Mouse (Mus musculus) heart, embryonic 14.5 days (tissue): Measurements from ENCODE around the gene Ccdc182. TPM values are rescaled to one million over a fixed set of nuclear protein-coding genes. Genes with fewer than 3 reads are reported as not detected.

ENCODE experiments used
- ATAC-seq: fragments of 200-750 bp; cut with Nextera tagmentation; 2 replicates; pipeline ENCODE4 v1.8.0; 2017; ENCODE audit warnings: low read depth, moderate TSS enrichment; ENCODE audit not compliant: insufficient number of reproducible peaks, insufficient read depth, low FRiP score
- H3K27ac ChIP-seq, 2 experiments: fragments of 200-500 bp in 1 of 2; fragments of 300-500 bp in 1 of 2; sonication (generic) in 1 of 2; replicated peaks in 1 of 2; 2 replicates each; pipeline ENCODE4 v1.5.1; 2012 to 2014; ENCODE audit warnings: low read depth in 2 of 2, low read length in 2 of 2, control low read depth in 1 of 2, mild to moderate bottlenecking in 1 of 2, mixed read lengths in 1 of 2; ENCODE audit not compliant: control insufficient read depth in 1 of 2, insufficient read depth in 1 of 2
- H3K27me3 ChIP-seq: fragments of 300-500 bp; sonication (generic); 2 replicates; pipeline ENCODE4 v1.6.1; 2014; ENCODE audit warnings: mild to moderate bottlenecking, low read length, control low read depth; ENCODE audit not compliant: control insufficient read depth, insufficient read depth
- H3K36me3 ChIP-seq: fragments of 300-500 bp; sonication (generic); 2 replicates; pipeline ENCODE4 v1.6.1; 2014; ENCODE audit warnings: mild to moderate bottlenecking, control low read depth, low read length, mixed read lengths; ENCODE audit not compliant: control insufficient read depth, insufficient read depth
- H3K4me1 ChIP-seq, 2 experiments: fragments of 200-500 bp in 1 of 2; fragments of 300-500 bp in 1 of 2; sonication (generic) in 1 of 2; 2 replicates each; pipeline ENCODE4 v1.6.1; 2012 to 2014; ENCODE audit warnings: low read length in 2 of 2, control low read depth in 1 of 2, mixed read lengths in 1 of 2; ENCODE audit not compliant: control insufficient read depth in 2 of 2, insufficient read depth in 2 of 2
- H3K4me2 ChIP-seq: fragments of 300-500 bp; sonication (generic); 2 replicates; pipeline ENCODE4 v1.6.1; 2014; ENCODE audit warnings: mild to moderate bottlenecking, low read length
- H3K4me3 ChIP-seq, 2 experiments: fragments of 200-500 bp in 1 of 2; fragments of 300-500 bp in 1 of 2; sonication (generic) in 1 of 2; 2 replicates each; pipeline ENCODE4 v1.5.1; 2012 to 2014; ENCODE audit warnings: low read length in 2 of 2, mild to moderate bottlenecking in 2 of 2, control low read depth in 1 of 2, low read depth in 1 of 2, moderate library complexity in 1 of 2; ENCODE audit not compliant: control insufficient read depth in 1 of 2, insufficient read depth in 1 of 2
- H3K9ac ChIP-seq: fragments of 300-500 bp; sonication (generic); 2 replicates; pipeline ENCODE4 v1.6.1; 2014; ENCODE audit warnings: mild to moderate bottlenecking, low read length
- H3K9me3 ChIP-seq: fragments of 300-500 bp; sonication (generic); 2 replicates; pipeline ENCODE4 v1.6.1; 2016; ENCODE audit warnings: low read length, control low read depth; ENCODE audit not compliant: control insufficient read depth
- WGBS: fragments of 180-500 bp; shearing (Covaris S2); extraction: QIAGEN DNeasy Blood & Tissue Kit; methylation state at CpG from one replicate; pipeline ENCODE4 v1.1.7; 2014; 5-methylcytosine and 5-hydroxymethylcytosine counted together
- polyA plus RNA-seq: library from polyadenylated mRNA; unstranded; fragments of >200 nt; fragmentation: Nextera tagmentation; extraction: Ambion mirVana; gene quantifications from 2 replicates; pipeline ENCODE4 v1.2.1, GENCODE M21; 2014

Ccdc182 gene
- polyA plus RNA-seq, 1 experiment from 2014 or later: not detected

- WGBS: 95% methylated on average over 2 of the region's 2 CpGs
- peaks cover 4 to 8% of the 10 kb centered on the region in 2 experiments; a peak in 3 of 4 replicates for H3K4me1 ChIP-seq
These were observed 11.3 kb upstream of the Ccdc182 start for GRCm38 (mm10) chr11:88282516-88282915.

GRCm38 (mm10) chr11:88286019-88286418 is 7.8 kb upstream of the Ccdc182 start:
- Histone ChIP-seq H3K4me2 (no peak overlapping the region), H3K9ac (no peak overlapping the region), H3K27ac (no peak overlapping the region), H3K4me1 (peaks cover 12 to 20% of the 10 kb centered on the region in 2 experiments), H3K36me3 (no peaks in the 10 kb centered on the region), H3K9me3 (no peaks in the 10 kb centered on the region), H3K4me3 (no peak overlapping the region), H3K27me3 (no peaks in the 10 kb centered on the region)
- ATAC-seq: no peak
- WGBS: 43% methylated on average over 8 of the region's 8 CpGs

More at GRCm38 (mm10) chr11:88282516-88282915, 11.3 kb upstream of the Ccdc182 start:
- H3K4me3 ChIP-seq: no peak overlapping the region
- no peak overlapping the region for H3K4me2 ChIP-seq
- H3K9me3 ChIP-seq: no peaks in the 10 kb centered on the region
- H3K9ac ChIP-seq: no peak overlapping the region
- no peaks in the 10 kb centered on the region for H3K36me3 ChIP-seq
- H3K27me3 ChIP-seq: no peaks in the 10 kb centered on the region
- no peak for ATAC-seq
- no peak overlapping the region for H3K27ac ChIP-seq

- Histone ChIP-seq H3K9me3 (no peaks in the 10 kb centered on the region), H3K4me1 (peaks cover 20 to 38% of the 10 kb centered on the region in 2 experiments), H3K9ac (no peak overlapping the region), H3K4me2 (no peak overlapping the region), H3K36me3 (no peaks in the 10 kb centered on the region), H3K27me3 (no peaks in the 10 kb centered on the region), H3K4me3 (no peak overlapping the region), H3K27ac (no peak overlapping the region)
- ATAC-seq: peak; percentile 32; the same call in 1 of the 2 replicates
- WGBS: 35% methylated on average over 11 of the region's 11 CpGs
These were observed 5.5 kb upstream of the Ccdc182 start for GRCm38 (mm10) chr11:88288400-88288799.

- Histone ChIP-seq H3K4me1 (peaks cover 20 to 38% of the 10 kb centered on the region in 2 experiments), H3K9ac (no peak overlapping the region), H3K36me3 (no peaks in the 10 kb centered on the region), H3K27ac (no peak overlapping the region), H3K27me3 (no peaks in the 10 kb centered on the region), H3K4me3 (no peak overlapping the region), H3K4me2 (no peak overlapping the region), H3K9me3 (no peaks in the 10 kb centered on the region)
- no peak for ATAC-seq
- WGBS: 44% methylated on average over 12 of the region's 12 CpGs
These were observed 5.0 kb upstream of the Ccdc182 start for GRCm38 (mm10) chr11:88288805-88289340.

GRCm38 (mm10) chr11:88291245-88291644 is 2.6 kb upstream of the Ccdc182 start:
- Histone ChIP-seq H3K9ac (no peak overlapping the region), H3K4me2 (no peak overlapping the region), H3K4me3 (no peak overlapping the region), H3K9me3 (no peaks in the 10 kb centered on the region), H3K36me3 (no peaks in the 10 kb centered on the region), H3K4me1 (peaks cover 16 to 40% of the 10 kb centered on the region in 2 experiments), H3K27ac (peak overlapping the region in 1 of 2 experiments; percentile 12; a peak in 2 of 4 replicates), H3K27me3 (no peaks in the 10 kb centered on the region)
- WGBS: 28% methylated on average over 4 of the region's 4 CpGs
- no peak for ATAC-seq

GRCm38 (mm10) chr11:88291688-88292087 is 2.2 kb upstream of the Ccdc182 start:
- Histone ChIP-seq H3K4me1 (peaks cover 16 to 38% of the 10 kb centered on the region in 2 experiments), H3K27me3 (no peaks in the 10 kb centered on the region)
- ATAC-seq: no peak

GRCm38 (mm10) chr11:88294394-88294710 is 494 bp downstream of the Ccdc182 start:
- no peak overlapping the region for H3K27ac ChIP-seq
- peaks cover 8 to 27% of the 10 kb centered on the region in 2 experiments for H3K4me1 ChIP-seq
- no peak for ATAC-seq
- H3K27me3 ChIP-seq: no peaks in the 10 kb centered on the region
- 28% methylated on average over 17 of the region's 17 CpGs for WGBS
- H3K4me2 ChIP-seq: peak overlapping the region; percentile 53
- H3K36me3 ChIP-seq: no peaks in the 10 kb centered on the region
- no peaks in the 10 kb centered on the region for H3K9me3 ChIP-seq
- peak overlapping the region in 1 of 2 experiments; percentile 0; a peak in 1 of 4 replicates for H3K4me3 ChIP-seq
- no peak overlapping the region; the same call in 1 of the 2 replicates for H3K9ac ChIP-seq

More at GRCm38 (mm10) chr11:88291688-88292087, 2.2 kb upstream of the Ccdc182 start:
- no peak overlapping the region; a peak in 2 of 4 replicates for H3K27ac ChIP-seq
- H3K36me3 ChIP-seq: no peaks in the 10 kb centered on the region
- WGBS: 29% methylated on average over 4 of the region's 4 CpGs
- no peak overlapping the region for H3K9ac ChIP-seq
- H3K4me3 ChIP-seq: no peak overlapping the region
- no peak overlapping the region for H3K4me2 ChIP-seq
- no peaks in the 10 kb centered on the region for H3K9me3 ChIP-seq

GRCm38 (mm10) chr11:88295298-88295697 is 1.4 kb downstream of the Ccdc182 start:
- peaks cover 8 to 25% of the 10 kb centered on the region in 2 experiments for H3K4me1 ChIP-seq
- H3K27me3 ChIP-seq: no peaks in the 10 kb centered on the region
- 92% methylated on average over 5 of the region's 5 CpGs for WGBS
- H3K36me3 ChIP-seq: no peaks in the 10 kb centered on the region
- H3K9ac ChIP-seq: no peak overlapping the region
- H3K9me3 ChIP-seq: no peaks in the 10 kb centered on the region
- no peak overlapping the region for H3K27ac ChIP-seq
- no peak overlapping the region for H3K4me2 ChIP-seq
- ATAC-seq: no peak
- H3K4me3 ChIP-seq: no peak overlapping the region
